Mouse (Mus musculus) spleen, adult 2 months (tissue): ENCODE results near the gene Cct7. TPM values are rescaled to one million over a fixed set of nuclear protein-coding genes. Genes with fewer than 3 reads are reported as not detected.

Source experiments
- DNase-seq, 2 experiments: peaks; one replicate each; pipeline versions ENCODE4 v3.0.0 to v3.0.0-alpha.2; 2012 to 2021; ENCODE audit warnings: low spot score in 2 of 2, low read depth in 1 of 2
- H3K27ac ChIP-seq: fragments of 200-500 bp; 2 replicates; pipeline ENCODE4 v1.5.1; 2012; ENCODE audit warnings: low read length, inconsistent platforms; ENCODE audit not compliant: insufficient read depth
- H3K27me3 ChIP-seq: fragments of 200-500 bp; 2 replicates; pipeline ENCODE4 v1.6.1; 2012; ENCODE audit warnings: mild to moderate bottlenecking, moderate library complexity, low read length, inconsistent platforms; ENCODE audit not compliant: control insufficient read depth, insufficient read depth
- H3K36me3 ChIP-seq: fragments of 200-500 bp; 2 replicates; pipeline ENCODE4 v1.6.1; 2012; ENCODE audit warnings: mild to moderate bottlenecking, low read length, inconsistent platforms; ENCODE audit not compliant: control insufficient read depth, insufficient read depth
- H3K4me1 ChIP-seq: fragments of 200-500 bp; 2 replicates; pipeline ENCODE4 v1.6.1; 2011; ENCODE audit warnings: inconsistent platforms; ENCODE audit not compliant: control insufficient read depth, insufficient read depth, insufficient read length
- H3K4me3 ChIP-seq: fragments of 200-500 bp; 2 replicates; pipeline ENCODE4 v1.5.1; 2011; ENCODE audit warnings: mild to moderate bottlenecking, inconsistent platforms; ENCODE audit not compliant: insufficient read depth, insufficient read length; ENCODE audit errors: extremely low read depth
- CTCF ChIP-seq: fragments of 200-500 bp; IDR thresholded peaks from 2 replicates; pipeline ENCODE4 v1.5.1; 2011; ENCODE audit warnings: mild to moderate bottlenecking, inconsistent platforms; ENCODE audit not compliant: insufficient read depth, insufficient read length, insufficient replicate concordance; ENCODE audit errors: extremely low read depth
- POLR2A ChIP-seq: fragments of 200-500 bp; IDR thresholded peaks from 2 replicates; pipeline ENCODE4 v1.6.1; 2011; ENCODE audit warnings: low read depth, low read length, inconsistent platforms
- WGBS: fragments of 180-500 bp; shearing (Covaris S2); methylation state at CpG from one replicate; pipeline ENCODE4 v1.1.7; 2018; 5-methylcytosine and 5-hydroxymethylcytosine counted together
- polyA plus RNA-seq: library from polyadenylated mRNA; depleted of rRNA; stranded (reverse); fragments of >200 nt; gene quantifications from 2 replicates; pipeline ENCODE4 v1.2.3, GENCODE M21; 2012

Cct7 gene
- polyA plus RNA-seq, 1 experiment, result 73.5 TPM

GRCm38 (mm10) chr6:85488510-85488909, 37.2 kb downstream of the Cct7 start:
- H3K4me3 ChIP-seq, result no peak overlapping the region
- no peaks in the 10 kb centered on the region for H3K36me3 ChIP-seq
- H3K27me3 ChIP-seq, result peaks cover 9% of the 10 kb centered on the region; the same call in 1 of the 2 replicates
- DNase-seq, result no peak
- no peak for TF ChIP-seq CTCF
- no peak for TF ChIP-seq POLR2A
- H3K4me1 ChIP-seq, result no peaks in the 10 kb centered on the region
- WGBS, result 86% methylated on average over 4 of the region's 4 CpGs
- H3K27ac ChIP-seq, result no peak overlapping the region

- no peak for DNase-seq
- no peak overlapping the region for H3K27ac ChIP-seq
- TF ChIP-seq CTCF (no peak), POLR2A (no peak)
- no peak overlapping the region for H3K4me3 ChIP-seq
- 80% methylated on average over 3 of the region's 3 CpGs for WGBS
- no peaks in the 10 kb centered on the region for H3K36me3 ChIP-seq
- H3K4me1 ChIP-seq, result no peaks in the 10 kb centered on the region
- H3K27me3 ChIP-seq, result 0 out of 2 replicates have a peak, but pooled peaks cover under 1% of the 10 kb centered on the region
Measured at GRCm38 (mm10) chr6:85489717-85490116, 38.4 kb downstream of the Cct7 start.

GRCm38 (mm10) chr6:85490252-85490651, 38.9 kb downstream of the Cct7 start:
- no peaks in the 10 kb centered on the region for H3K27me3 ChIP-seq
- H3K36me3 ChIP-seq, result no peaks in the 10 kb centered on the region
- 84% methylated on average over 4 of the region's 4 CpGs for WGBS
- TF ChIP-seq POLR2A, result no peak
- no peak for TF ChIP-seq CTCF
- no peak overlapping the region for H3K27ac ChIP-seq
- no peaks in the 10 kb centered on the region for H3K4me1 ChIP-seq
- no peak overlapping the region for H3K4me3 ChIP-seq
- DNase-seq, result no peak

- Histone ChIP-seq H3K4me3 (no peak overlapping the region), H3K4me1 (no peaks in the 10 kb centered on the region), H3K36me3 (no peaks in the 10 kb centered on the region), H3K27ac (no peak overlapping the region), H3K27me3 (no peaks in the 10 kb centered on the region)
- DNase-seq, result no peak
- TF ChIP-seq POLR2A (no peak), CTCF (no peak)
- 86% methylated on average over 3 of the region's 3 CpGs for WGBS
Measured at GRCm38 (mm10) chr6:85491606-85492005, 40.3 kb downstream of the Cct7 start.

GRCm38 (mm10) chr6:85496976-85497375, 45.7 kb downstream of the Cct7 start:
- H3K36me3 ChIP-seq, result no peaks in the 10 kb centered on the region
- H3K27me3 ChIP-seq, result no peaks in the 10 kb centered on the region
- no peaks in the 10 kb centered on the region for H3K4me1 ChIP-seq
- DNase-seq, result no peak
- H3K4me3 ChIP-seq, result no peak overlapping the region
- H3K27ac ChIP-seq, result no peak overlapping the region
- TF ChIP-seq CTCF, result no peak
- TF ChIP-seq POLR2A, result no peak

- Histone ChIP-seq H3K27ac (no peak overlapping the region), H3K36me3 (no peaks in the 10 kb centered on the region), H3K4me1 (no peaks in the 10 kb centered on the region; the same call in 1 of the 2 replicates), H3K27me3 (peaks cover 6% of the 10 kb centered on the region; the same call in 1 of the 2 replicates), H3K4me3 (no peak overlapping the region)
- 61% methylated on average over 9 of the region's 9 CpGs for WGBS
- no peak for TF ChIP-seq CTCF
- no peak for TF ChIP-seq POLR2A
- no peak for DNase-seq
Measured at GRCm38 (mm10) chr6:85498147-85498546, 46.8 kb downstream of the Cct7 start.

- H3K27me3 ChIP-seq, result peaks cover 6% of the 10 kb centered on the region; the same call in 1 of the 2 replicates
- H3K27ac ChIP-seq, result no peak overlapping the region
- no peaks in the 10 kb centered on the region; the same call in 1 of the 2 replicates for H3K4me1 ChIP-seq
- no peaks in the 10 kb centered on the region for H3K36me3 ChIP-seq
- no peak for DNase-seq
- H3K4me3 ChIP-seq, result no peak overlapping the region
- WGBS, result 56% methylated on average over 1 of the region's 1 CpGs
- no peak for TF ChIP-seq POLR2A
- no peak for TF ChIP-seq CTCF
Measured at GRCm38 (mm10) chr6:85500416-85500815, 49.1 kb downstream of the Cct7 start.
